Mouse (Mus musculus): ENCODE measurements around the gene Olfr357. TPM values are rescaled to one million over a fixed set of nuclear protein-coding genes. Genes with fewer than 3 reads are reported as not detected.

The Olfr357 gene
- polyA plus RNA-seq (2017; shearing (Covaris generic)): not detected

GRCm38 (mm10) chr2:36993527-36993926 is at the start of gene Olfr357:
TSS of gene Olfr357 (plus strand) at chr2:36993827.

GRCm38 (mm10) chr2:37009235-37009634 is 15.6 kb downstream of the Olfr357 start, which contains the start of gene Olfr358:
TSS of gene Olfr358 (minus strand) at chr2:37009335.

Other genes with a start within 250 kb of the Olfr357 start
- gene Olfr348, start 209.6 kb upstream of the Olfr357 start, polyA plus RNA-seq (2017; shearing (Covaris generic)): not detected
- gene Olfr50, start 203.3 kb upstream of the Olfr357 start, polyA plus RNA-seq (2017; shearing (Covaris generic)): not detected
- gene Olfr3, start 176.8 kb upstream of the Olfr357 start, polyA plus RNA-seq (2017; shearing (Covaris generic)): not detected
- gene Olfr350, start 147.5 kb upstream of the Olfr357 start, polyA plus RNA-seq (2017; shearing (Covaris generic)): not detected
- gene Olfr351, start 131.2 kb upstream of the Olfr357 start, polyA plus RNA-seq (2017; shearing (Covaris generic)): not detected
- not detected for gene Olfr352, start 125.4 kb upstream of the Olfr357 start, polyA plus RNA-seq (2017; shearing (Covaris generic))
- gene Olfr353, start 100.9 kb upstream of the Olfr357 start, polyA plus RNA-seq (2017; shearing (Covaris generic)): not detected
- not detected for gene Olfr354, start 88.1 kb upstream of the Olfr357 start, polyA plus RNA-seq (2017; shearing (Covaris generic))
- gene Olfr355, start 64.9 kb upstream of the Olfr357 start, polyA plus RNA-seq (2017; shearing (Covaris generic)): not detected
- gene Olfr356, start 56.7 kb upstream of the Olfr357 start, polyA plus RNA-seq (2017; shearing (Covaris generic)): not detected
- gene Olfr358, start 15.5 kb downstream of the Olfr357 start, polyA plus RNA-seq (2017; shearing (Covaris generic)): not detected
- not detected for gene Olfr360, start 71.9 kb downstream of the Olfr357 start, polyA plus RNA-seq (2017; shearing (Covaris generic))
- gene Olfr361, start 95.5 kb downstream of the Olfr357 start, polyA plus RNA-seq (2017; shearing (Covaris generic)): not detected
- not detected for gene Olfr362, start 124.1 kb downstream of the Olfr357 start, polyA plus RNA-seq (2017; shearing (Covaris generic))
- gene Olfr364-ps1, start 145.5 kb downstream of the Olfr357 start, polyA plus RNA-seq (2017; shearing (Covaris generic)): not detected
- gene Olfr365, start 194.4 kb downstream of the Olfr357 start, polyA plus RNA-seq (2017; shearing (Covaris generic)): not detected
- gene Olfr366, start 217.7 kb downstream of the Olfr357 start, polyA plus RNA-seq (2017; shearing (Covaris generic)): not detected